In genomic region chr7:66110636-66111112, GRCm38 (mm10) we compare ENCODE assay signal across 8 mouse cellular contexts. TPM values are rescaled to one million over a fixed set of nuclear protein-coding genes. Genes with fewer than 3 reads are reported as not detected.
DNase-seq lines count a peak whose midpoint lies in the region; ATAC-seq and TF ChIP-seq lines count a peak whose summit lies in the region.

No protein-coding gene starts in this region.

- DNase-seq in kidney, adult 11 months: no peak
- DNase-seq in G1E (ENCODE audit: low spot score): no peak
- peak; percentile 73 for DNase-seq in retina, adult 2 months (ENCODE audit: low read depth, low spot score)
- DNase-seq in left cerebral cortex, postnatal 36 days (ENCODE audit: low spot score in 2 of 2): no peak
- DNase-seq in cerebellum, adult 11 months: no peak

- peak overlapping the region; percentile 92 for H3K4me3 ChIP-seq in kidney, embryonic 14.5 days (ENCODE audit: low read length)
- H3K4me3 ChIP-seq in G1E (ENCODE audit: low read depth, low read length): peak overlapping the region; percentile 84
- peak overlapping the region; percentile 97 for H3K4me3 ChIP-seq in limb, embryonic 13.5 days

- no peaks in the 10 kb centered on the region for H3K9me3 ChIP-seq in kidney, embryonic 14.5 days (ENCODE audit: control insufficient read depth, low read length)
- H3K9me3 ChIP-seq in G1E (replicated peaks): no peaks in the 10 kb centered on the region
- no peaks in the 10 kb centered on the region for H3K9me3 ChIP-seq in limb, embryonic 13.5 days

- H3K4me1 ChIP-seq in kidney, embryonic 14.5 days (ENCODE audit: control insufficient read depth, insufficient read depth, low read length): peaks cover 15% of the 10 kb centered on the region; the same call in 1 of the 2 replicates
- H3K4me1 ChIP-seq in G1E (ENCODE audit: insufficient read depth, low read depth, low read length): peaks cover 74% of the 10 kb centered on the region
- H3K4me1 ChIP-seq in limb, embryonic 13.5 days: peaks cover 61% of the 10 kb centered on the region

- ATAC-seq in kidney, embryonic 14.5 days (ENCODE audit: low FRiP score, low TSS enrichment): no peak
- no peak for ATAC-seq in G1E (ENCODE audit: extremely low read depth, insufficient number of reproducible peaks, low FRiP score, poor library complexity, severe bottlenecking)
- ATAC-seq in erythroblast, adult 5-6 weeks (replicated peaks; ENCODE audit: low FRiP score, poor library complexity, severe bottlenecking): peak; percentile 23; the same call in 1 of the 2 replicates
- ATAC-seq in limb, embryonic 13.5 days (ENCODE audit: low FRiP score, low read depth): no peak

- no peaks in the 10 kb centered on the region for H3K27me3 ChIP-seq in kidney, embryonic 14.5 days (ENCODE audit: control insufficient read depth, insufficient read depth, low read length)
- H3K27me3 ChIP-seq in G1E (ENCODE audit: insufficient read depth, low read length): peaks cover 12% of the 10 kb centered on the region
- H3K27me3 ChIP-seq in limb, embryonic 13.5 days: no peaks in the 10 kb centered on the region

- H3K4me2 ChIP-seq in kidney, embryonic 14.5 days (replicated peaks; ENCODE audit: low read depth, low read length): peak overlapping the region; percentile 68
- peak overlapping the region; percentile 73 for H3K4me2 ChIP-seq in limb, embryonic 13.5 days (replicated peaks)

- 1% methylated on average over 10 of the region's 10 CpGs for WGBS in kidney, embryonic 14.5 days
- WGBS in limb, embryonic 13.5 days: 4% methylated on average over 10 of the region's 10 CpGs

- intact Hi-C loops in left cerebral cortex, postnatal 36 days (cut with DNase I): loop anchor here (10.0 kb wide), 1 partner anchor 724 kb away; the partner anchor contains the start of gene Adamts17

- peaks cover 3% of the 10 kb centered on the region; the same call in 1 of the 2 replicates for H3K36me3 ChIP-seq in kidney, embryonic 14.5 days (ENCODE audit: control insufficient read depth, insufficient read depth, low read length)
- peaks cover 11% of the 10 kb centered on the region for H3K36me3 ChIP-seq in G1E (replicated peaks)
- 0 out of 2 replicates have a peak, but pooled peaks cover 2% of the 10 kb centered on the region for H3K36me3 ChIP-seq in limb, embryonic 13.5 days

- H3K27ac ChIP-seq in kidney, embryonic 14.5 days (ENCODE audit: low read depth, low read length): peak overlapping the region; percentile 73; the same call in 1 of the 2 replicates
- peak overlapping the region; percentile 94 for H3K27ac ChIP-seq in limb, embryonic 13.5 days

- peak overlapping the region; percentile 96 for H3K9ac ChIP-seq in kidney, embryonic 14.5 days (ENCODE audit: low read depth, low read length)
- H3K9ac ChIP-seq in limb, embryonic 13.5 days: peak overlapping the region; percentile 98

- TF ChIP-seq CTCF in G1E (IDR thresholded peaks at IDR 0.05; ENCODE audit: low read depth, low read length): no peak

RNA-seq across cellular contexts. Expression of gene Chsy1, which starts 1.4 kb away (rescaled TPM):
- polyA plus RNA-seq in kidney, embryonic 14.5 days (2014; fragmentation: Nextera tagmentation; extraction: Ambion mirVana): 26.0 and 29.7 TPM in 2 replicates
- total RNA-seq in G1E (2014; fragmentation: Nextera tagmentation) (4.6 and 6.1 TPM in 2 replicates), G1E (2017) (7.1 and 7.3 TPM in 2 replicates)
- polyA plus RNA-seq in G1E (2012): 2.0 and 2.4 TPM in 2 replicates
- 6.7 and 8.5 TPM in 2 replicates for total RNA-seq in erythroblast, adult 5-6 weeks (2015; ENCODE audit: low replicate concordance)
- 7.8 and 11.7 TPM in 2 replicates for total RNA-seq in erythroblast, adult 5-6 weeks (2017; ENCODE audit: low replicate concordance)
- 24.9 and 26.4 TPM in 2 replicates for polyA plus RNA-seq in limb, embryonic 13.5 days (2015; fragmentation: Nextera tagmentation; extraction: Ambion mirVana)
- 10 to 100 TPM; 15.4 to 16.2 TPM for total RNA-seq in left cerebral cortex, postnatal 36 days (2021)

RNA-seq across cellular contexts. Expression of gene Selenos, which starts 31.2 kb away (rescaled TPM):
- polyA plus RNA-seq in kidney, embryonic 14.5 days (2014; fragmentation: Nextera tagmentation; extraction: Ambion mirVana): 96.6 and 108 TPM in 2 replicates
- 51.6 and 66.3 TPM in 2 replicates for total RNA-seq in G1E (2014; fragmentation: Nextera tagmentation)
- total RNA-seq in G1E (2017): 51.9 and 53.3 TPM in 2 replicates
- 30.0 and 34.5 TPM in 2 replicates for polyA plus RNA-seq in G1E (2012)
- 27.7 and 28.0 TPM in 2 replicates for total RNA-seq in erythroblast, adult 5-6 weeks (2015; ENCODE audit: low replicate concordance)
- total RNA-seq in erythroblast, adult 5-6 weeks (2017; ENCODE audit: low replicate concordance): 14.8 and 15.1 TPM in 2 replicates
- 121 and 128 TPM in 2 replicates for polyA plus RNA-seq in limb, embryonic 13.5 days (2015; fragmentation: Nextera tagmentation; extraction: Ambion mirVana)
- total RNA-seq in left cerebral cortex, postnatal 36 days (2021): 10 to 100 TPM; 47.7 to 54.5 TPM

RNA-seq across cellular contexts. Expression of gene Snrpa1, which starts 51.9 kb away (rescaled TPM):
- 201 and 241 TPM in 2 replicates for polyA plus RNA-seq in kidney, embryonic 14.5 days (2014; fragmentation: Nextera tagmentation; extraction: Ambion mirVana)
- total RNA-seq in G1E (2014; fragmentation: Nextera tagmentation) (92.9 and 116 TPM in 2 replicates), G1E (2017) (157 and 167 TPM in 2 replicates)
- polyA plus RNA-seq in G1E (2012): 130 and 151 TPM in 2 replicates
- 22.6 and 33.0 TPM in 2 replicates for total RNA-seq in erythroblast, adult 5-6 weeks (2015; ENCODE audit: low replicate concordance)
- total RNA-seq in erythroblast, adult 5-6 weeks (2017; ENCODE audit: low replicate concordance): 14.6 and 24.2 TPM in 2 replicates
- polyA plus RNA-seq in limb, embryonic 13.5 days (2015; fragmentation: Nextera tagmentation; extraction: Ambion mirVana): 186 and 192 TPM in 2 replicates
- total RNA-seq in left cerebral cortex, postnatal 36 days (2021): 10 to 100 TPM; 32.1 to 36.7 TPM
